Mouse (Mus musculus) hindbrain, embryonic 14.5 days (tissue): ENCODE data around the gene Rgs9. TPM values are rescaled to one million over a fixed set of nuclear protein-coding genes. Genes with fewer than 3 reads are reported as not detected.

ENCODE experiments used
- ATAC-seq: fragments of 200-750 bp; cut with Nextera tagmentation; 2 replicates; pipeline ENCODE4 v1.8.0; 2017; ENCODE audit warnings: moderate number of reproducible peaks, mild to moderate bottlenecking, moderate TSS enrichment, moderate library complexity; ENCODE audit not compliant: low FRiP score
- DNase-seq: peaks from one replicate; pipeline ENCODE4 v3.0.0-alpha.2; 2015; ENCODE audit warnings: low spot score
- H3K27ac ChIP-seq: fragments of 300-500 bp; sonication (generic); 2 replicates; pipeline ENCODE4 v1.5.1; 2014; ENCODE audit warnings: mild to moderate bottlenecking, moderate library complexity
- H3K27me3 ChIP-seq: fragments of 300-500 bp; sonication (generic); 2 replicates; pipeline ENCODE4 v1.6.1; 2014; ENCODE audit warnings: mild to moderate bottlenecking, low read length, mixed read lengths; ENCODE audit not compliant: control insufficient read depth, insufficient read depth
- H3K36me3 ChIP-seq: fragments of 300-500 bp; sonication (generic); replicated peaks from 2 replicates; pipeline ENCODE4 v1.6.1; 2014; ENCODE audit not compliant: control insufficient read depth, insufficient read depth
- H3K4me1 ChIP-seq: fragments of 300-500 bp; sonication (generic); replicated peaks from 2 replicates; pipeline ENCODE4 v1.6.1; 2014; ENCODE audit warnings: antibody characterized with exemption, low read length, mixed read lengths; ENCODE audit not compliant: control insufficient read depth, insufficient read depth
- H3K4me2 ChIP-seq: fragments of 300-500 bp; sonication (generic); replicated peaks from 2 replicates; pipeline ENCODE4 v1.6.1; 2014; ENCODE audit warnings: mild to moderate bottlenecking, moderate library complexity
- H3K4me3 ChIP-seq: fragments of 300-500 bp; sonication (generic); replicated peaks from 2 replicates; pipeline ENCODE4 v1.5.1; 2014; ENCODE audit warnings: mild to moderate bottlenecking, low read length
- H3K9ac ChIP-seq: fragments of 300-500 bp; sonication (generic); 2 replicates; pipeline ENCODE4 v1.6.1; 2014
- H3K9me3 ChIP-seq: fragments of 300-500 bp; sonication (generic); 2 replicates; pipeline ENCODE4 v1.6.1; 2016; ENCODE audit warnings: low read length; ENCODE audit not compliant: control insufficient read depth
- WGBS: fragments of 180-500 bp; shearing (Covaris S2); extraction: QIAGEN DNeasy Blood & Tissue Kit; methylation state at CpG from one replicate; pipeline ENCODE4 v1.1.7; 2014; 5-methylcytosine and 5-hydroxymethylcytosine counted together
- polyA plus RNA-seq: library from polyadenylated mRNA; unstranded; fragments of >200 nt; fragmentation: Nextera tagmentation; extraction: Ambion mirVana; gene quantifications from 2 replicates; pipeline ENCODE4 v1.2.1, GENCODE M21; 2014

Gene Rgs9
- polyA plus RNA-seq, 1 experiment from 2014 or later, result 8.9 TPM

- 82% methylated on average over 6 of the region's 6 CpGs for WGBS
- H3K27me3 ChIP-seq, result no peaks in the 10 kb centered on the region
These were observed 34.8 kb upstream of the Rgs9 start for GRCm38 (mm10) chr11:109332722-109333121.

GRCm38 (mm10) chr11:109331424-109331824 lies 33.5 kb upstream of the Rgs9 start:
- peak overlapping the region; percentile 41 for H3K4me2 ChIP-seq
- no peak overlapping the region for H3K27ac ChIP-seq
- 0 out of 2 replicates have a peak, but pooled peaks cover 8% of the 10 kb centered on the region for H3K4me1 ChIP-seq
- no peak overlapping the region for H3K4me3 ChIP-seq
- ATAC-seq (peak; percentile 86), DNase-seq (peak; percentile 92)
- H3K27me3 ChIP-seq, result no peaks in the 10 kb centered on the region
- H3K9me3 ChIP-seq, result no peaks in the 10 kb centered on the region
- H3K36me3 ChIP-seq, result no peaks in the 10 kb centered on the region
- WGBS, result 9% methylated on average over 6 of the region's 6 CpGs
- H3K9ac ChIP-seq, result no peak overlapping the region

More at GRCm38 (mm10) chr11:109332722-109333121, 34.8 kb upstream of the Rgs9 start:
- no peak overlapping the region for H3K27ac ChIP-seq
- no peak for ATAC-seq
- no peaks in the 10 kb centered on the region for H3K36me3 ChIP-seq
- no peaks in the 10 kb centered on the region for H3K4me1 ChIP-seq
- no peak overlapping the region for H3K9ac ChIP-seq
- H3K9me3 ChIP-seq, result no peaks in the 10 kb centered on the region
- no peak overlapping the region for H3K4me3 ChIP-seq
- H3K4me2 ChIP-seq, result no peak overlapping the region
- DNase-seq, result no peak

GRCm38 (mm10) chr11:109330706-109331393 lies 32.9 kb upstream of the Rgs9 start:
- no peak overlapping the region for H3K9ac ChIP-seq
- WGBS, result 35% methylated on average over 17 of the region's 17 CpGs
- no peak overlapping the region for H3K4me3 ChIP-seq
- H3K27me3 ChIP-seq, result no peaks in the 10 kb centered on the region
- no peak overlapping the region for H3K27ac ChIP-seq
- no peaks in the 10 kb centered on the region for H3K9me3 ChIP-seq
- peak; percentile 62 for ATAC-seq
- 0 out of 2 replicates have a peak, but pooled peaks cover 8% of the 10 kb centered on the region for H3K4me1 ChIP-seq
- no peaks in the 10 kb centered on the region for H3K36me3 ChIP-seq
- peak overlapping the region; percentile 41 for H3K4me2 ChIP-seq
- DNase-seq, result no peak

- H3K9me3 ChIP-seq, result no peaks in the 10 kb centered on the region
- no peak overlapping the region for H3K9ac ChIP-seq
- H3K36me3 ChIP-seq, result no peaks in the 10 kb centered on the region
- no peaks in the 10 kb centered on the region for H3K27me3 ChIP-seq
- no peak overlapping the region for H3K27ac ChIP-seq
- 0 out of 2 replicates have a peak, but pooled peaks cover 8% of the 10 kb centered on the region for H3K4me1 ChIP-seq
- ATAC-seq (no peak), DNase-seq (no peak)
- WGBS, result 50% methylated on average over 4 of the region's 4 CpGs
- H3K4me3 ChIP-seq, result no peak overlapping the region
- no peak overlapping the region for H3K4me2 ChIP-seq
These were observed 31.4 kb upstream of the Rgs9 start for GRCm38 (mm10) chr11:109329331-109329730.

GRCm38 (mm10) chr11:109327952-109328351 lies 30.0 kb upstream of the Rgs9 start:
- Histone ChIP-seq H3K27ac (no peak overlapping the region), H3K4me3 (no peak overlapping the region), H3K4me1 (0 out of 2 replicates have a peak, but pooled peaks cover 8% of the 10 kb centered on the region), H3K4me2 (no peak overlapping the region), H3K36me3 (no peaks in the 10 kb centered on the region), H3K9ac (no peak overlapping the region), H3K27me3 (no peaks in the 10 kb centered on the region), H3K9me3 (no peaks in the 10 kb centered on the region)
- WGBS, result 81% methylated on average over 10 of the region's 10 CpGs
- DNase-seq (no peak), ATAC-seq (no peak)

- H3K4me3 ChIP-seq, result no peak overlapping the region
- WGBS, result 18% methylated on average over 3 of the region's 3 CpGs
- H3K9ac ChIP-seq, result no peak overlapping the region
- DNase-seq (no peak), ATAC-seq (no peak)
- H3K4me2 ChIP-seq, result no peak overlapping the region
- H3K9me3 ChIP-seq, result no peaks in the 10 kb centered on the region
- 0 out of 2 replicates have a peak, but pooled peaks cover 8% of the 10 kb centered on the region for H3K4me1 ChIP-seq
- no peaks in the 10 kb centered on the region for H3K36me3 ChIP-seq
- H3K27me3 ChIP-seq, result no peaks in the 10 kb centered on the region
- H3K27ac ChIP-seq, result peak overlapping the region; percentile 33
These were observed 29.5 kb upstream of the Rgs9 start for GRCm38 (mm10) chr11:109327381-109327780.

GRCm38 (mm10) chr11:109326270-109326669 lies 28.3 kb upstream of the Rgs9 start:
- DNase-seq, result no peak
- Histone ChIP-seq H3K4me2 (no peak overlapping the region), H3K27me3 (no peaks in the 10 kb centered on the region), H3K4me3 (no peak overlapping the region), H3K4me1 (0 out of 2 replicates have a peak, but pooled peaks cover 8% of the 10 kb centered on the region), H3K27ac (no peak overlapping the region), H3K9ac (no peak overlapping the region), H3K36me3 (no peaks in the 10 kb centered on the region), H3K9me3 (no peaks in the 10 kb centered on the region)
- WGBS, result 84% methylated on average over 13 of the region's 13 CpGs
- no peak for ATAC-seq

- DNase-seq, result peak; percentile 74
- H3K36me3 ChIP-seq, result no peaks in the 10 kb centered on the region
- ATAC-seq, result peak; percentile 90
- no peak overlapping the region for H3K4me3 ChIP-seq
- H3K27me3 ChIP-seq, result no peaks in the 10 kb centered on the region
- no peak overlapping the region for H3K4me2 ChIP-seq
- H3K9ac ChIP-seq, result no peak overlapping the region
- H3K27ac ChIP-seq, result peak overlapping the region; percentile 54
- no peaks in the 10 kb centered on the region for H3K4me1 ChIP-seq
- WGBS, result 33% methylated on average over 8 of the region's 8 CpGs
- no peaks in the 10 kb centered on the region for H3K9me3 ChIP-seq
These were observed 22.5 kb upstream of the Rgs9 start for GRCm38 (mm10) chr11:109320361-109320933.

- DNase-seq (no peak), ATAC-seq (no peak)
- H3K4me3 ChIP-seq, result no peak overlapping the region
- no peaks in the 10 kb centered on the region for H3K27me3 ChIP-seq
- no peak overlapping the region for H3K27ac ChIP-seq
- H3K36me3 ChIP-seq, result no peaks in the 10 kb centered on the region
- no peaks in the 10 kb centered on the region for H3K9me3 ChIP-seq
- H3K4me1 ChIP-seq, result no peaks in the 10 kb centered on the region
- 84% methylated on average over 5 of the region's 5 CpGs for WGBS
- H3K9ac ChIP-seq, result no peak overlapping the region
- no peak overlapping the region for H3K4me2 ChIP-seq
These were observed 22.0 kb upstream of the Rgs9 start for GRCm38 (mm10) chr11:109319946-109320345.
